Comparison of ENCODE assay signal across 24 mouse cellular contexts in the genomic region with DNA sequence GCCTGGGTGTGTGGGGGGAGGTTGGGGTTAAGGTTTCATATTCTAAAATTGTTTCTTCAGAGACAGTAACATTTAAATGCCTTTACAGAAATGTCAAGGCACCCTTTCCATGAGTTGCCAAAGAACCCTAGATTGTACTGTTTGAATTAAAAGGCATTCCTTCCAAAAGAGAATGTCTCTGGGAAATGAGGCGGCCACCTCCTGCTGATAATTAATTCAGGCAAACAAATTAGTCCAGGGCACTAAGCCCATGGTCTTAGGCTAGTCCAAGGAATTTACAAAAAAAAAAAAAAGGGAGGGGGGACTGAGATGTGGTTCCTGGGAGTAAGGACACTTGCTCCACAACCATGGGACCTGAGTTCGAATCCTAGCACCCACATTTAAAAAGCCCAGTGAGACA. TPM values are rescaled to one million over a fixed set of nuclear protein-coding genes. Genes with fewer than 3 reads are reported as not detected.
A peak's percentile ranks its signal among the peaks of the same experiment; 100 is the strongest.
DNase-seq lines count a peak whose midpoint lies in the region; ATAC-seq and TF ChIP-seq lines count a peak whose summit lies in the region.
"Had no signal": no experiment of that assay in that cellular context is flagged by ENCODE, and none has a peak within 500 bp of the region (broad histone marks: within the 10 kb centered on the region; RNA-seq: fewer than 3 reads in every experiment).

No protein-coding gene starts in this region.

- DNase-seq in cerebellum, adult 9-10 months, result peak; percentile 34
- no peak for DNase-seq in cerebellum, postnatal 36 days
- DNase-seq in brain, embryonic 14.5 days (ENCODE audit: low read depth), result peak; percentile 74
- DNase-seq in liver, embryonic 11.5 days (ENCODE audit: low spot score), result no peak
- DNase-seq in embryo, embryonic 10.5 days (ENCODE audit: low spot score), result no peak
- DNase-seq: adrenal gland, postnatal 14 days; cerebellum, adult 11-12 months; gastrocnemius, postnatal 14 days; heart, adult 18-20 months; kidney, adult 9 months; kidney, postnatal 25 days; lung, adult 18-20 months; lung, postnatal 36 days; right cerebral cortex, postnatal 4 days had no signal

- ATAC-seq in hindbrain, embryonic 15.5 days (ENCODE audit: low FRiP score, low read depth), result peak; percentile 4; the same call in 1 of the 2 replicates
- no peak; the same call in 1 of the 2 replicates for ATAC-seq in hindbrain, embryonic 12.5 days (ENCODE audit: low FRiP score)
- peak; percentile 31; the same call in 1 of the 2 replicates for ATAC-seq in midbrain, embryonic 15.5 days (replicated peaks)
- no peak for ATAC-seq in liver, embryonic 11.5 days (replicated peaks; ENCODE audit: low FRiP score)
- ATAC-seq: activated CD4-positive, CD25-positive, alpha-beta regulatory T cell, adult 4 months; Patski had no signal

- H3K4me2 ChIP-seq in hindbrain, embryonic 15.5 days, result no peak overlapping the region
- H3K4me2 ChIP-seq in hindbrain, embryonic 12.5 days (replicated peaks), result no peak overlapping the region
- no peak overlapping the region for H3K4me2 ChIP-seq in midbrain, embryonic 15.5 days
- H3K4me2 ChIP-seq in liver, embryonic 11.5 days, result no peak overlapping the region
- H3K4me2 ChIP-seq: embryonic facial prominence, embryonic 12.5 days; heart, embryonic 13.5 days had no signal

- WGBS in hindbrain, embryonic 15.5 days, result 47% methylated on average over 2 of the region's 2 CpGs
- 63% methylated on average over 2 of the region's 2 CpGs for WGBS in hindbrain, embryonic 12.5 days
- 63% methylated on average over 2 of the region's 2 CpGs for WGBS in midbrain, embryonic 15.5 days
- 65% methylated on average over 2 of the region's 2 CpGs for WGBS in liver, embryonic 11.5 days

- no peak for TF ChIP-seq POLR2A in brain, embryonic 14.5 days (IDR thresholded peaks at IDR 0.05; ENCODE audit: borderline replicate concordance, extremely low read depth, insufficient read depth, insufficient read length, poor library complexity, severe bottlenecking)

- no peaks in the 10 kb centered on the region for H3K27me3 ChIP-seq in hindbrain, embryonic 15.5 days
- H3K27me3 ChIP-seq in hindbrain, embryonic 12.5 days, result no peaks in the 10 kb centered on the region
- no peaks in the 10 kb centered on the region for H3K27me3 ChIP-seq in midbrain, embryonic 15.5 days (replicated peaks)
- H3K27me3 ChIP-seq in liver, embryonic 11.5 days (replicated peaks; ENCODE audit: control insufficient read depth, insufficient read depth, low read length), result no peaks in the 10 kb centered on the region
- H3K27me3 ChIP-seq: embryonic facial prominence, embryonic 12.5 days; heart, embryonic 13.5 days; Patski had no signal

- no peak overlapping the region for H3K27ac ChIP-seq in hindbrain, embryonic 15.5 days (replicated peaks)
- H3K27ac ChIP-seq in hindbrain, embryonic 12.5 days, result no peak overlapping the region
- H3K27ac ChIP-seq in midbrain, embryonic 15.5 days, result no peak overlapping the region
- H3K27ac ChIP-seq in liver, embryonic 11.5 days (ENCODE audit: low read depth, low read length), result no peak overlapping the region
- H3K27ac ChIP-seq: embryonic facial prominence, embryonic 12.5 days; heart, embryonic 13.5 days; limb, embryonic 10.5 days had no signal

- TF ChIP-seq CTCF in brain, embryonic 14.5 days (IDR thresholded peaks at IDR 0.05; ENCODE audit: borderline replicate concordance, extremely low read depth, insufficient read depth, insufficient read length), result no peak

- no peaks in the 10 kb centered on the region for H3K36me3 ChIP-seq in hindbrain, embryonic 15.5 days
- H3K36me3 ChIP-seq in hindbrain, embryonic 12.5 days, result no peaks in the 10 kb centered on the region; the same call in 1 of the 2 replicates
- 0 out of 2 replicates have a peak, but pooled peaks cover 2% of the 10 kb centered on the region for H3K36me3 ChIP-seq in midbrain, embryonic 15.5 days (replicated peaks)
- H3K36me3 ChIP-seq in liver, embryonic 11.5 days (ENCODE audit: control insufficient read depth, insufficient read depth, low read length), result no peaks in the 10 kb centered on the region
- H3K36me3 ChIP-seq: embryonic facial prominence, embryonic 12.5 days; heart, embryonic 13.5 days; limb, embryonic 10.5 days had no signal

- H3K4me1 ChIP-seq in hindbrain, embryonic 15.5 days (replicated peaks), result no peaks in the 10 kb centered on the region; the same call in 1 of the 2 replicates
- 0 out of 2 replicates have a peak, but pooled peaks cover 3% of the 10 kb centered on the region for H3K4me1 ChIP-seq in hindbrain, embryonic 12.5 days
- H3K4me1 ChIP-seq in midbrain, embryonic 15.5 days, result no peaks in the 10 kb centered on the region
- H3K4me1 ChIP-seq in liver, embryonic 11.5 days (replicated peaks; ENCODE audit: control insufficient read depth, insufficient read depth, low read length), result no peaks in the 10 kb centered on the region
- H3K4me1 ChIP-seq: limb, embryonic 10.5 days had no signal

- no peak overlapping the region for H3K4me3 ChIP-seq in hindbrain, embryonic 15.5 days
- H3K4me3 ChIP-seq in hindbrain, embryonic 12.5 days, result no peak overlapping the region
- H3K4me3 ChIP-seq in midbrain, embryonic 15.5 days, result no peak overlapping the region
- no peak overlapping the region for H3K4me3 ChIP-seq in liver, embryonic 11.5 days (ENCODE audit: low read depth, low read length)
- H3K4me3 ChIP-seq: embryonic facial prominence, embryonic 12.5 days; erythroblast, embryonic 14.5 days; heart, embryonic 13.5 days; limb, embryonic 10.5 days; myocyte had no signal

- no peak overlapping the region for H3K9ac ChIP-seq in hindbrain, embryonic 15.5 days
- no peak overlapping the region for H3K9ac ChIP-seq in hindbrain, embryonic 12.5 days
- no peak overlapping the region for H3K9ac ChIP-seq in midbrain, embryonic 15.5 days
- H3K9ac ChIP-seq in liver, embryonic 11.5 days (ENCODE audit: low read depth, low read length), result no peak overlapping the region
- H3K9ac ChIP-seq: embryonic facial prominence, embryonic 12.5 days; heart, embryonic 13.5 days had no signal

- H3K9me3 ChIP-seq in hindbrain, embryonic 15.5 days, result no peaks in the 10 kb centered on the region
- H3K9me3 ChIP-seq in hindbrain, embryonic 12.5 days (replicated peaks), result no peaks in the 10 kb centered on the region
- no peaks in the 10 kb centered on the region for H3K9me3 ChIP-seq in midbrain, embryonic 15.5 days
- no peaks in the 10 kb centered on the region for H3K9me3 ChIP-seq in liver, embryonic 11.5 days (ENCODE audit: control insufficient read depth, low read length)
- H3K9me3 ChIP-seq: embryonic facial prominence, embryonic 12.5 days; heart, embryonic 13.5 days; limb, embryonic 10.5 days had no signal

RNA-seq across cellular contexts. Expression of a gene that starts 58.9 kb away (rescaled TPM):
- polyA plus RNA-seq in hindbrain, embryonic 15.5 days (2015; fragmentation: Nextera tagmentation; extraction: Ambion mirVana), result 104 and 118 TPM in 2 replicates
- 126 and 140 TPM in 2 replicates for polyA plus RNA-seq in hindbrain, embryonic 12.5 days (2016; fragmentation: Nextera tagmentation; extraction: Ambion mirVana)
- polyA plus RNA-seq in brain, embryonic 14.5 days (2012; rRNA removed), result 24.7 and 49.9 TPM in 2 replicates
- 83.5 and 88.1 TPM in 2 replicates for polyA plus RNA-seq in midbrain, embryonic 15.5 days (2015; fragmentation: Nextera tagmentation; extraction: Ambion mirVana)
- polyA plus RNA-seq in liver, embryonic 11.5 days (2014; fragmentation: Nextera tagmentation; extraction: Ambion mirVana), result 20.6 and 20.7 TPM in 2 replicates

Comparison
In these comparisons a context has a peak if more than half of its experiments do, and no peak if none do; other contexts are left out.
1. DNase-seq: peak in cerebellum, adult 9-10 months (single experiment) and brain, embryonic 14.5 days (single experiment); none in cerebellum, postnatal 36 days (0 of 2), liver, embryonic 11.5 days (single experiment) and embryo, embryonic 10.5 days (single experiment).
2. ATAC-seq: peak in hindbrain, embryonic 15.5 days (single experiment) and midbrain, embryonic 15.5 days (single experiment); none in hindbrain, embryonic 12.5 days (single experiment) and liver, embryonic 11.5 days (single experiment).